12 mouse cellular contexts compared by ENCODE assay signal in the genomic region with DNA sequence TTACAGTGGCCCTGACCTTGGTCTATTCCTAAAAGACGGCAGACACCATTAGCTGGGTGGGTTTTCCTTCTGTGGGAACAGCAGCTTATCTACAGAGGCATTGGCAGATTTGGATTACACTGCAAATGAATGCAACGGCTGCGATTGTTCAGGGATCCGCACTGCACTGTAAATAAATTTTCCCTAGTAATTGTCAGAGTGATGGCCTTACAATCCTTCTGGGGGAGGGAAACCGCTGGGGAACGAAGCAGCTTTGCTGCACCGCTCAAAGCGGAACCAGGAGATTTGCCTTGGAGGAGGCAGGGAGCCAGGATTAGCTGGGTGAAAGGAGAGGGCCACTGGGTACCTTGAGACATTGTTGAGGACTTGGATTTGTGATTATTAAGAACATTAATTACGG. TPM values are rescaled to one million over a fixed set of nuclear protein-coding genes. Genes with fewer than 3 reads are reported as not detected.
DNase-seq lines count a peak whose midpoint lies in the region; ATAC-seq and TF ChIP-seq lines count a peak whose summit lies in the region.
"Had no signal": no experiment of that assay in that cellular context is flagged by ENCODE, and none has a peak within 500 bp of the region (broad histone marks: within the 10 kb centered on the region; RNA-seq: fewer than 3 reads in every experiment).

No protein-coding gene starts in this region.

- DNase-seq in forebrain, embryonic 14.5 days (ENCODE audit: low spot score), result peak; percentile 36
- DNase-seq in midbrain, postnatal 0 days (ENCODE audit: low spot score), result no peak
- peak; percentile 77 for DNase-seq in brain, embryonic 14.5 days (ENCODE audit: low read depth)
- DNase-seq in cerebellum, adult 11-12 months, result no peak
- DNase-seq: heart, adult 11 months had no signal

- TF ChIP-seq POLR2A in brain, embryonic 14.5 days (IDR thresholded peaks at IDR 0.05; ENCODE audit: borderline replicate concordance, extremely low read depth, insufficient read depth, insufficient read length, poor library complexity, severe bottlenecking), result no peak

- no peaks in the 10 kb centered on the region for H3K36me3 ChIP-seq in forebrain, embryonic 14.5 days (ENCODE audit: control insufficient read depth, insufficient read depth, low read length)
- H3K36me3 ChIP-seq in forebrain, embryonic 15.5 days, result no peaks in the 10 kb centered on the region
- no peaks in the 10 kb centered on the region for H3K36me3 ChIP-seq in midbrain, embryonic 13.5 days
- no peaks in the 10 kb centered on the region for H3K36me3 ChIP-seq in midbrain, postnatal 0 days (ENCODE audit: insufficient read depth, low read length)
- H3K36me3 ChIP-seq in midbrain, embryonic 16.5 days (ENCODE audit: control insufficient read depth, insufficient read depth, low read length), result no peaks in the 10 kb centered on the region
- H3K36me3 ChIP-seq: embryonic facial prominence, embryonic 12.5 days; forebrain, embryonic 12.5 days; heart, embryonic 13.5 days; hindbrain, embryonic 15.5 days had no signal

- H3K9me3 ChIP-seq in forebrain, embryonic 14.5 days (replicated peaks; ENCODE audit: control insufficient read depth, low read length), result no peaks in the 10 kb centered on the region
- no peaks in the 10 kb centered on the region for H3K9me3 ChIP-seq in forebrain, embryonic 15.5 days
- H3K9me3 ChIP-seq in midbrain, embryonic 13.5 days, result no peaks in the 10 kb centered on the region
- no peaks in the 10 kb centered on the region for H3K9me3 ChIP-seq in midbrain, postnatal 0 days (ENCODE audit: low read length)
- H3K9me3 ChIP-seq in midbrain, embryonic 16.5 days (replicated peaks; ENCODE audit: control insufficient read depth, low read length, poor library complexity, severe bottlenecking), result no peaks in the 10 kb centered on the region
- H3K9me3 ChIP-seq: embryonic facial prominence, embryonic 12.5 days; forebrain, embryonic 12.5 days; heart, embryonic 13.5 days; hindbrain, embryonic 15.5 days had no signal

- 34% methylated on average over 9 of the region's 9 CpGs for WGBS in forebrain, embryonic 14.5 days
- 37% methylated on average over 9 of the region's 9 CpGs for whole genome bisulfite sequencing in forebrain, embryonic 15.5 days
- 29% methylated on average over 9 of the region's 9 CpGs for WGBS in midbrain, embryonic 13.5 days
- WGBS in midbrain, postnatal 0 days, result 35% methylated on average over 9 of the region's 9 CpGs
- 32% methylated on average over 9 of the region's 9 CpGs for WGBS in midbrain, embryonic 16.5 days

- H3K4me3 ChIP-seq in forebrain, embryonic 14.5 days (ENCODE audit: low read depth, low read length), result no peak overlapping the region
- no peak overlapping the region for H3K4me3 ChIP-seq in forebrain, embryonic 15.5 days
- H3K4me3 ChIP-seq in midbrain, embryonic 13.5 days (replicated peaks), result no peak overlapping the region
- no peak overlapping the region for H3K4me3 ChIP-seq in midbrain, postnatal 0 days (ENCODE audit: low read depth, low read length)
- no peak overlapping the region for H3K4me3 ChIP-seq in midbrain, embryonic 16.5 days (ENCODE audit: low read depth, low read length)
- H3K4me3 ChIP-seq: embryonic facial prominence, embryonic 12.5 days; forebrain, embryonic 12.5 days; heart, embryonic 13.5 days; hindbrain, embryonic 15.5 days had no signal

- H3K27ac ChIP-seq in forebrain, embryonic 14.5 days (ENCODE audit: low read depth, low read length), result no peak overlapping the region
- H3K27ac ChIP-seq in forebrain, embryonic 15.5 days (replicated peaks), result no peak overlapping the region
- H3K27ac ChIP-seq in midbrain, embryonic 13.5 days, result 0 out of 2 replicates have a peak overlapping the region, but pooled peaks have one; percentile 21
- no peak overlapping the region; the same call in 1 of the 2 replicates for H3K27ac ChIP-seq in midbrain, postnatal 0 days (ENCODE audit: low read depth, low read length)
- H3K27ac ChIP-seq in midbrain, embryonic 16.5 days (ENCODE audit: low read length), result 0 out of 2 replicates have a peak overlapping the region, but pooled peaks have one; percentile 20
- H3K27ac ChIP-seq: embryonic facial prominence, embryonic 12.5 days; forebrain, embryonic 12.5 days; heart, embryonic 13.5 days; hindbrain, embryonic 15.5 days had no signal

- peaks cover 18% of the 10 kb centered on the region for H3K4me1 ChIP-seq in forebrain, embryonic 14.5 days (ENCODE audit: control insufficient read depth, insufficient read depth, low read length)
- peaks cover 21% of the 10 kb centered on the region for H3K4me1 ChIP-seq in forebrain, embryonic 15.5 days
- peaks cover 33% of the 10 kb centered on the region for H3K4me1 ChIP-seq in midbrain, embryonic 13.5 days (replicated peaks)
- H3K4me1 ChIP-seq in midbrain, postnatal 0 days (ENCODE audit: insufficient read depth, low read length), result peaks cover 4% of the 10 kb centered on the region; the same call in 1 of the 2 replicates
- H3K4me1 ChIP-seq in midbrain, embryonic 16.5 days (ENCODE audit: control insufficient read depth, insufficient read depth, low read length), result peaks cover 9% of the 10 kb centered on the region

- no peak overlapping the region for H3K9ac ChIP-seq in forebrain, embryonic 14.5 days (ENCODE audit: low read length)
- H3K9ac ChIP-seq in forebrain, embryonic 15.5 days (replicated peaks), result no peak overlapping the region
- H3K9ac ChIP-seq in midbrain, embryonic 13.5 days (replicated peaks), result no peak overlapping the region
- no peak overlapping the region for H3K9ac ChIP-seq in midbrain, postnatal 0 days (replicated peaks; ENCODE audit: low read length, poor library complexity, severe bottlenecking)
- no peak overlapping the region for H3K9ac ChIP-seq in midbrain, embryonic 16.5 days (ENCODE audit: low read depth, low read length)
- H3K9ac ChIP-seq: embryonic facial prominence, embryonic 12.5 days; forebrain, embryonic 12.5 days; heart, embryonic 13.5 days; hindbrain, embryonic 15.5 days had no signal

- no peak for ATAC-seq in forebrain, embryonic 14.5 days
- no peak for ATAC-seq in forebrain, embryonic 15.5 days (replicated peaks)
- ATAC-seq in midbrain, embryonic 13.5 days, result peak; percentile 51; the same call in 1 of the 2 replicates
- ATAC-seq in midbrain, postnatal 0 days (ENCODE audit: low FRiP score), result no peak
- ATAC-seq in midbrain, embryonic 16.5 days, result 0 out of 2 replicates have a peak, but pooled peaks have one; percentile 11

- H3K27me3 ChIP-seq in forebrain, embryonic 14.5 days (replicated peaks; ENCODE audit: control insufficient read depth, insufficient read depth, low read length), result no peaks in the 10 kb centered on the region
- no peaks in the 10 kb centered on the region for H3K27me3 ChIP-seq in forebrain, embryonic 15.5 days
- peaks cover 5% of the 10 kb centered on the region; the same call in 1 of the 2 replicates for H3K27me3 ChIP-seq in midbrain, embryonic 13.5 days
- no peaks in the 10 kb centered on the region for H3K27me3 ChIP-seq in midbrain, postnatal 0 days (ENCODE audit: insufficient read depth, low read length)
- H3K27me3 ChIP-seq in midbrain, embryonic 16.5 days (ENCODE audit: control insufficient read depth, insufficient read depth, low read depth, low read length), result no peaks in the 10 kb centered on the region
- H3K27me3 ChIP-seq: embryonic facial prominence, embryonic 12.5 days; heart, embryonic 13.5 days; hindbrain, embryonic 15.5 days had no signal

- no peak overlapping the region for H3K4me2 ChIP-seq in forebrain, embryonic 14.5 days (ENCODE audit: low read length)
- H3K4me2 ChIP-seq in forebrain, embryonic 15.5 days (replicated peaks), result no peak overlapping the region
- 0 out of 2 replicates have a peak overlapping the region, but pooled peaks have one; percentile 7 for H3K4me2 ChIP-seq in midbrain, embryonic 13.5 days (replicated peaks)
- H3K4me2 ChIP-seq in midbrain, postnatal 0 days (ENCODE audit: low read depth, low read length, poor library complexity, severe bottlenecking), result no peak overlapping the region
- no peak overlapping the region for H3K4me2 ChIP-seq in midbrain, embryonic 16.5 days (ENCODE audit: low read length)
- H3K4me2 ChIP-seq: embryonic facial prominence, embryonic 12.5 days; forebrain, embryonic 12.5 days; heart, embryonic 13.5 days; hindbrain, embryonic 15.5 days had no signal

- TF ChIP-seq CTCF in midbrain, postnatal 0 days (IDR thresholded peaks at IDR 0.05), result no peak
- no peak for TF ChIP-seq CTCF in brain, embryonic 14.5 days (IDR thresholded peaks at IDR 0.05; ENCODE audit: borderline replicate concordance, extremely low read depth, insufficient read depth, insufficient read length)

RNA-seq across cellular contexts. Expression of gene Cdh13, which starts 9.3 kb away (rescaled TPM):
- polyA plus RNA-seq in forebrain, embryonic 14.5 days (2014; fragmentation: Nextera tagmentation; extraction: Ambion mirVana), result 101 and 123 TPM in 2 replicates
- 99.3 and 102 TPM in 2 replicates for polyA plus RNA-seq in forebrain, embryonic 15.5 days (2015; fragmentation: Nextera tagmentation; extraction: Ambion mirVana)
- polyA plus RNA-seq in midbrain, embryonic 13.5 days (2015; fragmentation: Nextera tagmentation; extraction: Ambion mirVana), result 45.1 and 56.3 TPM in 2 replicates
- 183 and 199 TPM in 2 replicates for total RNA-seq in midbrain, postnatal 0 days (2014; rRNA removed)
- polyA plus RNA-seq in midbrain, postnatal 0 days (2015; fragmentation: Nextera tagmentation; extraction: Ambion mirVana), result 192 and 203 TPM in 2 replicates
- 34.4 and 58.5 TPM in 2 replicates for polyA plus RNA-seq in brain, embryonic 14.5 days (2012; rRNA removed)
- polyA plus RNA-seq in midbrain, embryonic 16.5 days (2015; fragmentation: Nextera tagmentation; extraction: Ambion mirVana), result 98.0 and 159 TPM in 2 replicates

Comparison
In these comparisons a context has a peak if more than half of its experiments do, and no peak if none do; other contexts are left out.
1. ATAC-seq: peak in midbrain, embryonic 13.5 days (single experiment) and midbrain, embryonic 16.5 days (single experiment); none in forebrain, embryonic 14.5 days (single experiment), forebrain, embryonic 15.5 days (single experiment) and midbrain, postnatal 0 days (single experiment).
2. H3K27ac ChIP-seq: peak in midbrain, embryonic 13.5 days (single experiment) and midbrain, embryonic 16.5 days (single experiment); none in forebrain, embryonic 14.5 days (single experiment), forebrain, embryonic 15.5 days (single experiment) and midbrain, postnatal 0 days (single experiment).
3. DNase-seq: peak in forebrain, embryonic 14.5 days (single experiment) and brain, embryonic 14.5 days (single experiment); none in midbrain, postnatal 0 days (single experiment) and cerebellum, adult 11-12 months (single experiment).